Mouse (Mus musculus): Measurements from ENCODE around the gene Tenm4. TPM values are rescaled to one million over a fixed set of nuclear protein-coding genes. Genes with fewer than 3 reads are reported as not detected.

Tenm4 gene
- total RNA-seq, 2 experiments from 2014 or later, result under 0.01 TPM; not detected in 1

- ATAC-seq (ENCODE audit: poor library complexity, severe bottlenecking), result no peak
Measured at GRCm38 (mm10) chr7:96235847-96236246, 64.8 kb downstream of the Tenm4 start.

- no peak for ATAC-seq (ENCODE audit: poor library complexity, severe bottlenecking)
Measured at GRCm38 (mm10) chr7:96240661-96241060, 69.6 kb downstream of the Tenm4 start.

GRCm38 (mm10) chr7:96242328-96243185 lies 71.5 kb downstream of the Tenm4 start:
- no peak for ATAC-seq (ENCODE audit: poor library complexity, severe bottlenecking)

- ATAC-seq (ENCODE audit: poor library complexity, severe bottlenecking), result no peak
Measured at GRCm38 (mm10) chr7:96244796-96245195, 73.8 kb downstream of the Tenm4 start.

- ATAC-seq (ENCODE audit: poor library complexity, severe bottlenecking), result no peak
Measured at GRCm38 (mm10) chr7:96259630-96260029, 88.6 kb downstream of the Tenm4 start.

- no peak for ATAC-seq (ENCODE audit: poor library complexity, severe bottlenecking)
Measured at GRCm38 (mm10) chr7:96262182-96262581, 91.1 kb downstream of the Tenm4 start.

GRCm38 (mm10) chr7:96265941-96266340 lies 94.9 kb downstream of the Tenm4 start:
- no peak for ATAC-seq (ENCODE audit: poor library complexity, severe bottlenecking)

- ATAC-seq (ENCODE audit: poor library complexity, severe bottlenecking), result peak; percentile 87
Measured at GRCm38 (mm10) chr7:96267266-96267665, 96.2 kb downstream of the Tenm4 start.

GRCm38 (mm10) chr7:96270684-96271083 lies 99.6 kb downstream of the Tenm4 start:
- no peak for ATAC-seq (ENCODE audit: poor library complexity, severe bottlenecking)

- no peak for ATAC-seq (ENCODE audit: poor library complexity, severe bottlenecking)
Measured at GRCm38 (mm10) chr7:96272068-96272467, 101.0 kb downstream of the Tenm4 start.

- ATAC-seq (ENCODE audit: poor library complexity, severe bottlenecking), result no peak
Measured at GRCm38 (mm10) chr7:96274486-96274885, 103.4 kb downstream of the Tenm4 start.

GRCm38 (mm10) chr7:96277550-96277949 lies 106.5 kb downstream of the Tenm4 start:
- ATAC-seq (ENCODE audit: poor library complexity, severe bottlenecking), result no peak

GRCm38 (mm10) chr7:96278378-96278777 lies 107.3 kb downstream of the Tenm4 start:
- ATAC-seq (ENCODE audit: poor library complexity, severe bottlenecking), result no peak

- ATAC-seq (ENCODE audit: poor library complexity, severe bottlenecking), result no peak
Measured at GRCm38 (mm10) chr7:96280795-96281194, 109.7 kb downstream of the Tenm4 start.

GRCm38 (mm10) chr7:96290576-96290975 lies 119.5 kb downstream of the Tenm4 start:
- no peak for ATAC-seq (ENCODE audit: poor library complexity, severe bottlenecking)

GRCm38 (mm10) chr7:96295959-96296358 lies 124.9 kb downstream of the Tenm4 start:
- peak; percentile 38; the same call in 1 of the 2 replicates for ATAC-seq (ENCODE audit: poor library complexity, severe bottlenecking)

- no peak for ATAC-seq (ENCODE audit: poor library complexity, severe bottlenecking)
Measured at GRCm38 (mm10) chr7:96300826-96301397, 129.9 kb downstream of the Tenm4 start.

- no peak for ATAC-seq (ENCODE audit: poor library complexity, severe bottlenecking)
Measured at GRCm38 (mm10) chr7:96301813-96302212, 130.8 kb downstream of the Tenm4 start.

- ATAC-seq (ENCODE audit: poor library complexity, severe bottlenecking), result no peak
Measured at GRCm38 (mm10) chr7:96303963-96304362, 132.9 kb downstream of the Tenm4 start.

GRCm38 (mm10) chr7:96305382-96305935 lies 134.4 kb downstream of the Tenm4 start:
- ATAC-seq (ENCODE audit: poor library complexity, severe bottlenecking), result no peak

- no peak for ATAC-seq (ENCODE audit: poor library complexity, severe bottlenecking)
Measured at GRCm38 (mm10) chr7:96308106-96308505, 137.1 kb downstream of the Tenm4 start.

GRCm38 (mm10) chr7:96329343-96329742 lies 158.3 kb downstream of the Tenm4 start:
- ATAC-seq (ENCODE audit: poor library complexity, severe bottlenecking), result no peak

Measured in megakaryocyte, adult 5-6 weeks (primary cell).